Mouse (Mus musculus) erythroblast, embryonic 14.5 days (primary cell): Measurements from ENCODE around the gene Htt.
A peak's percentile ranks its signal among the peaks of the same experiment; 100 is the strongest.

Experiments
- GATA1 ChIP-seq: IDR thresholded peaks from 2 replicates; pipeline ENCODE4 v1.6.1; 2012; ENCODE audit warnings: low read length, inconsistent platforms, mixed read lengths
- TAL1 ChIP-seq: IDR thresholded peaks from 3 replicates; pipeline ENCODE4 v1.6.1; 2012; ENCODE audit warnings: low read length, inconsistent platforms, mixed read lengths

DNA sequence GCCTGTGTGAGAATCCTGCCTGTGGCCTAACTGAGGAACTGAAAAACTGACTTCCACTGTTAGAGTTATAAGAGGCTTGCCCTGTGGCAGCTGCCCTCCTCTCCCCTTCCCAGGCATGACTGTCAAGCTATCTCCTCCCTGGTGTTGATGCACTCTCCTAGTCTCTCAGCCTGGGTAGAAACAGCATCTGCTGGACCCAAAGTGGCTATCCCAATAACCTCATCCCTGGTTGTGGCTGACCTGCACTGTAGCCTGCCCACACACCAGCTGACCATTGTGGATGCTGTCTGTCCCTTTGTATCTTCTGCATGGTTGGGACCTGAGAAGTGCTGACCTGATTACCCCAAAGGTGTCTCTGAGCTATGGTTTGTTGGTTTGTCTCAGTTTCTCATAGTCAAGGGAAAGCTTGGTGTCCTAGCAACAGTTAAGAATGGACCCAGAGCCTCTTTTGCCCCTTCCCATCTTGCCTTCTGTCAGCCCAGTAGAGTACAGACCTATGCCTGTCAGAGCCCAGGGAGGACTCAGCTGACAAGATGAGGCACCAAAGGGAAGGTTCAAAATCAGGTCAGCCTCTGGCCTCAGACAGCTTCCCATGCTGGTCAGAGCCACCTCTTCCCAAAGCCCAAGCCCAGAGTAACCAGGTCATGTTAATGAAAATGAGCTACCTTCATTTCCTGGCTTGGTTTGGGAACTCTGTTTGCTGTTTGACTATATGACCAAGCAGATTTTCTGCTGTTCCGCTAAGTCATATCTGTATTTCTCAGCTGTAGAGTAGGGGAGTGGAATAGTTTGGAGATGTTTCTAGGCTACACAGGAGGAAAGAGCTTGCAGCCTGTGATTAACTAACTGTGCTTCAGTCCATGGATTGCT is 148.3 kb downstream of the Htt start:
- TF ChIP-seq TAL1 (peak; percentile 78), GATA1 (no peak)
